Mouse (Mus musculus) heart, postnatal 0 days (tissue): ENCODE measurements at regions not wholly inside any gene's neighbourhood (a gene's known extent, or its start where the extent isn't known, plus 50 kb on each side); places are given as distances from the start of the nearest gene placed in this dataset.

Experiments
- CTCF ChIP-seq: IDR thresholded peaks from 2 replicates; pipeline ENCODE4 v1.5.1; 2016; ENCODE audit warnings: antibody characterized with exemption, control low read depth, low read depth
- EP300 ChIP-seq: IDR thresholded peaks from 2 replicates; pipeline ENCODE4 v1.6.1; 2016; ENCODE audit warnings: antibody characterized with exemption, low read depth

GRCm38 (mm10) chr5:148616426-148616825, 63.8 kb upstream of the Ubl3 start:
- TF ChIP-seq CTCF (no peak), EP300 (no peak)
